ENCODE assay signal across 19 mouse cellular contexts in the genomic region with DNA sequence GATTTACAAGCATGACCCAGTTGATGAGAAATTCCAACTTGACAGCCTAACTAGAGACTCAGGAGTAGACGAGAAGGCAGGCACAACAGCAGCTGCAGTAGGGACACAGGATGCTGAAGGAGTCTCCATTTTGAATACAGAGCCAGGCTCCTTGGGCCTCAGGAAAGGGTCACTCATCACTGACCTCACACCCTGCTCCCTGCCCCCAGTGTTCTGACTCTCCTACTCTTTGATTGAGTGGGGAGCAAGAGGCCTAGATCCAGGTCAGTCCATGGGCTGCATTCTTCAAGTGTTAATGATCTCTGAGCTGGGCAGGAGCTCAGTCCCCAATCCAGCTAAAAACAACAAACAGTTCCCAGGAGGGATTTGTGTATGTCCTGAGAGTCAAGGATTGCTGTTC. TPM values are rescaled to one million over a fixed set of nuclear protein-coding genes. Genes with fewer than 3 reads are reported as not detected.
"Had no signal": no experiment of that assay in that cellular context is flagged by ENCODE, and none has a peak within 500 bp of the region (broad histone marks: within the 10 kb centered on the region; RNA-seq: fewer than 3 reads in every experiment).

No protein-coding gene starts in this region.

- ATAC-seq: intestine, embryonic 15.5 days; liver, embryonic 12.5 days; midbrain, embryonic 15.5 days had no signal

- H3K27me3 ChIP-seq: midbrain, embryonic 15.5 days; stomach, embryonic 15.5 days had no signal

- H3K4me1 ChIP-seq: liver, embryonic 12.5 days; midbrain, embryonic 15.5 days; stomach, embryonic 15.5 days had no signal

- H3K27ac ChIP-seq: hindbrain, embryonic 14.5 days; intestine, embryonic 15.5 days; left cerebral cortex, adult 2 months; limb, embryonic 13.5 days; liver, embryonic 12.5 days; lung, embryonic 15.5 days; macrophage; midbrain, embryonic 15.5 days; neural tube, embryonic 12.5 days; stomach, embryonic 15.5 days had no signal

- H3K9me3 ChIP-seq: intestine, embryonic 15.5 days; limb, embryonic 13.5 days; liver, embryonic 12.5 days; lung, embryonic 15.5 days; megakaryocyte, embryonic 14.5 days; midbrain, embryonic 15.5 days; neural tube, embryonic 12.5 days; stomach, embryonic 15.5 days had no signal

- H3K4me2 ChIP-seq: hindbrain, embryonic 14.5 days; intestine, embryonic 15.5 days; limb, embryonic 13.5 days; liver, embryonic 12.5 days; lung, embryonic 15.5 days; midbrain, embryonic 11.5 days; midbrain, embryonic 15.5 days; neural tube, embryonic 12.5 days; stomach, embryonic 15.5 days had no signal

- H3K36me3 ChIP-seq: intestine, embryonic 15.5 days; limb, embryonic 13.5 days; liver, embryonic 12.5 days; lung, embryonic 15.5 days; midbrain, embryonic 15.5 days; neural tube, embryonic 12.5 days; stomach, embryonic 15.5 days had no signal

- H3K9ac ChIP-seq: hindbrain, embryonic 14.5 days; intestine, embryonic 15.5 days; limb, embryonic 13.5 days; liver, embryonic 12.5 days; lung, embryonic 15.5 days; midbrain, embryonic 15.5 days; neural tube, embryonic 12.5 days; stomach, embryonic 15.5 days had no signal

- H3K4me3 ChIP-seq: intestine, embryonic 15.5 days; left cerebral cortex, adult 2 months; limb, embryonic 13.5 days; liver, embryonic 12.5 days; lung, embryonic 15.5 days; megakaryocyte, embryonic 14.5 days; midbrain, embryonic 15.5 days; neural tube, embryonic 12.5 days; stomach, embryonic 15.5 days had no signal

- DNase-seq: left cerebral cortex, postnatal 4 days; lung, postnatal 14 days; right cerebral cortex, postnatal 4 days; spleen, adult 18-20 months; thymus, adult 2 months; thymus, postnatal 25 days had no signal

RNA-seq across cellular contexts. Expression of a gene that starts 23.4 kb away (rescaled TPM):
- polyA plus RNA-seq: hindbrain, embryonic 14.5 days; intestine, embryonic 15.5 days; liver, embryonic 12.5 days; liver, embryonic 16.5 days; lung, embryonic 15.5 days; macrophage; stomach, embryonic 15.5 days had no signal
